Mouse (Mus musculus) testis, postnatal 14 days (tissue): ENCODE results near the gene Scyl2.

Experiments used
- DNase-seq: peaks from one replicate; pipeline ENCODE4 v3.0.0; 2021; ENCODE audit warnings: low spot score

Scyl2 gene

DNA sequence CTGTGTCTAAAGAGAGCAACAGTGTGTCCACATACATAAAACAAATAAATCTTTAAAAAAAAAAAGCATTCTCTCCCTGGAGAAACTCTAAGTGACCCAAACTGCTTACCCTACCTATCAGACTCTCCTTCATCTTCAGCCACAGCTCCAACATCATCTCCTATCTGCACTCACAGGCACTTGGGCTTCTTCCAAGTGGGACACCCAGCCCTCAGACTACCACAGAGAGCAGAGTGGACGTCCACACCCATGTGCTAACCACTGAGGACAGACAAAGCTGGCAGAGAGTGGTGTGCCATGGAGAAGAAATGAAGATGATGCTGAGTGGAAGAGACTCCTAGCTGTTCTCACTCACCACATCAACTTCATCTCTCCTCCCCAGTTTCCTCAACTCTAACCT is 90.6 kb downstream of the Scyl2 start:
- no peak for DNase-seq

DNA sequence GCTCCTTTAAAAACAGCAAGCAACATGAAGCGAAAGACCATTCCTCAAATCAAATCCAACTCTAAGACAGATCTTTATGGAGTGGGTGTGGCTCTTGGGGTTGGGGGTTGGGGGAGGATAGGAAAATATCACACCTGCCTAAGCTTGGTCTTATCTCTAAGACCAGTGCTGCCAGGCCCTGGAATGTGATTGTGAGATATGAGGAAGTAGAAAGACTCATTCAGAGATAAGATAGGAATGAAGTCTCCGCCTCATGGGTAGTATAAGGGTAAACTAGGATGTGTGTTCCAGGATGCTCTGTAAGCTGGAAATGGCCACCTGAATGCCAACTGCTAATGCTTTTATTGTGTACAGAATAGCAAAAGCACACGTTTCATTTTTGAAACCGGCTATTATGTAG is 91.8 kb downstream of the Scyl2 start:
- DNase-seq: no peak

DNA sequence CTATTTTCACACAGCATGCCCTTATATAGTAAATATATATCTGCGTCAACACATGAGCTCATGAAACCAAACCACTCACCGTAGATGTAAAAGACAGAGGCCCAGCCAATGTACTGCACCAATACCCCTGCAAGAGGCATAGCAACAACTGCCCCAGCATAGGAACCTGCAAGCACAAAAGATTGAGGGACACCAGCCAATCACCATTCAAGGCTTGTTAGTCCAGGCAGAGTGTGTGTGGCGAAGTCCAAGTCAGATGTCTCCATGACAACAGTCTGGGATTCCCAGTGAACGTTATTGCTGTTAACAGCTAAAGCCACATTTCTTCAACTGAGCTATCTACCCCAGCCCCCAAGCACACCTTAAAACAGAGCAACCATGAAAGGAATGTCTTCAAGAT is 93.3 kb downstream of the Scyl2 start:
- no peak for DNase-seq

DNA sequence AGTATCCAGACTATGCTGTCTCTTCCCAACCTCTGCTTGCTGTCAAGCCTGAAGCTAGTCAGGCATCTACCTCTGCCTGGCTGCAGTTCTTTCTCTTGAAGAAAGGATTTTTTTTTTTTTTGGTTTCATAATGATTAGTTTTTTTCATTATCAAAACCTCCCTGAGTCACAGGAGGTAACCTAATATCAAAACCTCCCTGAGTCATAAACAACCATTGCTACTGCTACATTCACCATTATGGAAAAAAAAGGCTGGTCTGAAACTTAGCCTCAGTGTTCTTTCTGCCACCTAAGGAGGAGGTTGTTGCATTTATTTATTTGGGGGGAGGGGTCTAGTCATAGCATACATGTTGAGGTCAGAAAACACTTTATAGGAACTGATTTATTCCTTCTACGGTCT is 96.2 kb downstream of the Scyl2 start:
- no peak for DNase-seq
